Mouse (Mus musculus) heart, embryonic 11.5 days (tissue): ENCODE measurements at regions not wholly inside any gene's neighbourhood (a gene's known extent, or its start where the extent isn't known, plus 50 kb on each side); places are given as distances from the start of the nearest gene placed in this dataset.
"Not testable (repeated sequence)": the region's sequence is repeated elsewhere in the genome, so short reads cannot be mapped to it uniquely, and the experiment has no call there.

Source experiments
- ATAC-seq: fragments of 200-750 bp; cut with Nextera tagmentation; replicated peaks from 2 replicates; pipeline ENCODE4 v1.8.0; 2017; ENCODE audit warnings: moderate library complexity; ENCODE audit not compliant: insufficient number of reproducible peaks, low FRiP score, low TSS enrichment
- H3K27ac ChIP-seq: fragments of 300-500 bp; sonication (generic); 2 replicates; pipeline ENCODE4 v1.5.1; 2014; ENCODE audit warnings: mild to moderate bottlenecking, low read depth, low read length
- H3K27me3 ChIP-seq: fragments of 300-500 bp; sonication (generic); 2 replicates; pipeline ENCODE4 v1.6.1; 2014; ENCODE audit warnings: mild to moderate bottlenecking, low read length, mixed read lengths; ENCODE audit not compliant: control insufficient read depth, insufficient read depth
- H3K36me3 ChIP-seq: fragments of 300-500 bp; sonication (generic); 2 replicates; pipeline ENCODE4 v1.6.1; 2014; ENCODE audit warnings: mild to moderate bottlenecking, low read length, moderate library complexity, mixed read lengths; ENCODE audit not compliant: control insufficient read depth, insufficient read depth
- H3K4me1 ChIP-seq: fragments of 300-500 bp; sonication (generic); 2 replicates; pipeline ENCODE4 v1.6.1; 2014; ENCODE audit warnings: low read length; ENCODE audit not compliant: control insufficient read depth, insufficient read depth
- H3K4me2 ChIP-seq: fragments of 300-500 bp; sonication (generic); 2 replicates; pipeline ENCODE4 v1.6.1; 2014; ENCODE audit warnings: mild to moderate bottlenecking, moderate library complexity
- H3K4me3 ChIP-seq: fragments of 300-500 bp; sonication (generic); 2 replicates; pipeline ENCODE4 v1.5.1; 2014; ENCODE audit warnings: low read depth, low read length
- H3K9ac ChIP-seq: fragments of 300-500 bp; sonication (generic); 2 replicates; pipeline ENCODE4 v1.6.1; 2014; ENCODE audit warnings: mild to moderate bottlenecking, low read depth, low read length, moderate library complexity
- H3K9me3 ChIP-seq: fragments of 300-500 bp; sonication (generic); replicated peaks from 2 replicates; pipeline ENCODE4 v1.6.1; 2016; ENCODE audit warnings: low read length; ENCODE audit not compliant: control insufficient read depth
- WGBS: fragments of 180-500 bp; shearing (Covaris S2); extraction: QIAGEN DNeasy Blood & Tissue Kit; methylation state at CpG from one replicate; pipeline ENCODE4 v1.1.7; 2014; ENCODE audit not compliant: insufficient replicate concordance; 5-methylcytosine and 5-hydroxymethylcytosine counted together

GRCm38 (mm10) chr10:118947724-118948123 is 77.7 kb upstream of the Dyrk2 start:
- H3K9me3 ChIP-seq: no peaks in the 10 kb centered on the region
- no peak overlapping the region for H3K9ac ChIP-seq
- no peak overlapping the region for H3K4me2 ChIP-seq
- H3K4me1 ChIP-seq: no peaks in the 10 kb centered on the region
- no peaks in the 10 kb centered on the region for H3K36me3 ChIP-seq
- no peak overlapping the region for H3K27ac ChIP-seq
- WGBS: 74% methylated on average over 6 of the region's 6 CpGs
- ATAC-seq: no peak
- no peaks in the 10 kb centered on the region for H3K27me3 ChIP-seq
- H3K4me3 ChIP-seq: no peak overlapping the region

DNA sequence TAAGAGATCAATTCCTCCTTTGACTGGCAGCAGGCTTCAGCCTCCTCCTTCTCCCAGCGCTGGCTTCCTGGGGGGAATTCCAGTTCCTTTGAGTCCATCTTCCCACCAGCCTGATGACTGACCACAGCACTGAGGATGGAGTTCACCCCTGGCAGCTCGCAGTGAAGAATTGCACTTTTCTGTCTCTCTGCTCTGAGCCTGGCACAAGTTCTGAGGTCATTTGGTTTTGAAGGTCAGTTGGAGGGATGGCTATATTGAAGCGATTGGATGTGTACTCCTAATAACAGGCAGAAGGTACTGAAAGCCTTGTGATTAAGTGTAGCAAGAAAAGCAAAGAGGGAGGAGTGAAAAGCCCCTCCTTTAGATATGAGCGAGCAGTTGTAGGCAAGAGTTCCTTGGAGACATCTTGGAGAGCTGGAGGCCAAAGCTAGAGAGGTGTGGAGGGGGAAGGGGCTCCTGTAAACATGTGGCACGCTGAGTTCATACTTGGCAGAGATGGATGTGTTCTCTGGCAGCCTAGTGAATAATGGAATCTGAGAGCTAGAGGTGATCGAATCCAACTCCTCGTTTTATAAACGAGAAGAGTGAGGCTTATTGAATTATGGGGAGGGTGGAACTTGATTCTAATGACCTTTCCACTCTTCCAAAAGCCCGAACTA is 77.1 kb upstream of the Dyrk2 start:
- no peaks in the 10 kb centered on the region for H3K9me3 ChIP-seq
- no peak for ATAC-seq
- 60% methylated on average over 9 of the region's 9 CpGs for WGBS
- no peak overlapping the region for H3K27ac ChIP-seq
- H3K27me3 ChIP-seq: no peaks in the 10 kb centered on the region
- no peak overlapping the region for H3K4me2 ChIP-seq
- no peak overlapping the region for H3K9ac ChIP-seq
- H3K36me3 ChIP-seq: no peaks in the 10 kb centered on the region
- H3K4me3 ChIP-seq: no peak overlapping the region
- H3K4me1 ChIP-seq: no peaks in the 10 kb centered on the region

- Histone ChIP-seq H3K4me3 (no peak overlapping the region), H3K27ac (no peak overlapping the region), H3K4me2 (no peak overlapping the region), H3K36me3 (no peaks in the 10 kb centered on the region), H3K9me3 (no peaks in the 10 kb centered on the region), H3K27me3 (no peaks in the 10 kb centered on the region), H3K4me1 (0 out of 2 replicates have a peak, but pooled peaks cover 2% of the 10 kb centered on the region), H3K9ac (no peak overlapping the region)
- ATAC-seq: no peak
- WGBS: 89% methylated on average over 12 of the region's 12 CpGs
These were observed 57.3 kb upstream of the Dyrk2 start for GRCm38 (mm10) chr10:118927316-118927715.

DNA sequence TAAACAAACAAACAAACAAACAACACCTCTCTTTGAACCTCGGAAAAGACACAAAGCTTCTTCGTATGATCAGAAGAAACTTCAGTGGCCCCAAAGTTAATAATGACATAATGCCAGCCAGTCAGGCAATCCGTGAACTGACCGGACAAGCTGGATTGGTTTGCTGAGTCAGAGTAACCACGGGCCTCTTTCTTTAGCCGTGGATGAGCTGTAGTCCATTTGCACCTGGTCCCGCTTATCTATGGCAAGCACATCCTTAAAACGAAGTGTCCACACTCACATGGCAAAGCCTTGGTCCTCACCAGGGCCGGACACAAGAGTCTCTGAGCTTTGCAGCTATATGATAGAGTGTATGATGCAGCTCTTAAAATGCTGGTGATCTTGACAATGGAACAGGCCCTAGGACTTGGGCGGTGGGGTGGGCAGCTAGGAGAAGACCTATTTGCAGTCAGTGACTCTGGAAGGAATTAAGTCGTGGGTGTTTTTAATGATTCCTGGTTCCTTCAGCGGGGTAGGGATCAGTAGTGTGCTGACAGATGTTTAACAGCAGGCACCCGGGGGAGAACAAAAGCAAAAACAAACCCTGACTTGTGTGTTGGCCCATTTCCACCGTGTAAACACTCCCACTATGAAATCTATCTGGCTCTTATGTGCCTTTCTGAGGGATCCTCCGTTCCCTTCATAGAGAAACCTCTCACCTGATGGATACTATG is 53.6 kb upstream of the Dyrk2 start:
- Histone ChIP-seq H3K36me3 (no peaks in the 10 kb centered on the region), H3K4me1 (0 out of 2 replicates have a peak, but pooled peaks cover 2% of the 10 kb centered on the region), H3K4me3 (no peak overlapping the region), H3K27ac (no peak overlapping the region), H3K27me3 (no peaks in the 10 kb centered on the region), H3K4me2 (no peak overlapping the region), H3K9ac (no peak overlapping the region), H3K9me3 (no peaks in the 10 kb centered on the region)
- no peak for ATAC-seq
- WGBS: 50% methylated on average over 15 of the region's 15 CpGs

DNA sequence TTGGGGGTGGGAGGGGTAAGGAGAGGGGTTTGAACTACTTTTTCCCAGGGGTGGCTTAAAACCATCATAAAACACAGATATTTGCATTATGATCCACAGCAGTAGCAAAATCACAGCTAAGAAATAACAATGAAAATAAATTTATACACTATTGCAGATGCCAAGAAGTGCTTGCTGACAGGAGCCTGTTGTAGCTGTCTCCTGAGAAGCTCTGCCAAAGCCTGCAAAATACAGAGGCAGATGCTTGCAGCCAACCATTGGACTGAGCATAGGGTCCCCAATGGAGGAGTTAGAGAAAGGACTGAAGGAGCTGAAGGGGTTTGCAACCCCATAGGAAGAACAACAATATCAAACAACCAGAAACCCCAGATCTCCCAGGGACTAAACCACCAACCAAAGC is 52.1 kb upstream of the Dyrk2 start:
- not testable (repeated sequence) for H3K9ac ChIP-seq, H3K9me3 ChIP-seq, H3K27ac ChIP-seq, H3K36me3 ChIP-seq, ATAC-seq, H3K4me3 ChIP-seq, H3K4me1 ChIP-seq, H3K27me3 ChIP-seq, H3K4me2 ChIP-seq
